Mouse (Mus musculus) megakaryocyte, adult 5-6 weeks (primary cell): ENCODE data around the gene Bcas3. TPM values are rescaled to one million over a fixed set of nuclear protein-coding genes. Genes with fewer than 3 reads are reported as not detected.
"Not testable (repeated sequence)": the region's sequence is repeated elsewhere in the genome, so short reads cannot be mapped to it uniquely, and the experiment has no call there.

ENCODE experiments used
- ATAC-seq: 2 replicates; pipeline ENCODE4 v1.8.0; 2016; ENCODE audit warnings: mild to moderate bottlenecking, inconsistent platforms; ENCODE audit not compliant: poor library complexity, severe bottlenecking
- total RNA-seq, 2 experiments: library from RNA; stranded (forward) in 1 of 2; stranded (reverse) in 1 of 2; fragments of 153-499, 151-499 nt in 1 of 2; fragments of 221-1000, 200-1000 nt in 1 of 2; gene quantifications; 2 replicates each; pipeline versions ENCODE4 v1.2.3 to v1.2.4; 2015 to 2017

The Bcas3 gene
- total RNA-seq, 2 experiments from 2014 or later = 12.8 to 14.5 TPM

GRCm38 (mm10) chr11:85698242-85698641 is 345.3 kb downstream of the Bcas3 start:
- no peak for ATAC-seq

DNA sequence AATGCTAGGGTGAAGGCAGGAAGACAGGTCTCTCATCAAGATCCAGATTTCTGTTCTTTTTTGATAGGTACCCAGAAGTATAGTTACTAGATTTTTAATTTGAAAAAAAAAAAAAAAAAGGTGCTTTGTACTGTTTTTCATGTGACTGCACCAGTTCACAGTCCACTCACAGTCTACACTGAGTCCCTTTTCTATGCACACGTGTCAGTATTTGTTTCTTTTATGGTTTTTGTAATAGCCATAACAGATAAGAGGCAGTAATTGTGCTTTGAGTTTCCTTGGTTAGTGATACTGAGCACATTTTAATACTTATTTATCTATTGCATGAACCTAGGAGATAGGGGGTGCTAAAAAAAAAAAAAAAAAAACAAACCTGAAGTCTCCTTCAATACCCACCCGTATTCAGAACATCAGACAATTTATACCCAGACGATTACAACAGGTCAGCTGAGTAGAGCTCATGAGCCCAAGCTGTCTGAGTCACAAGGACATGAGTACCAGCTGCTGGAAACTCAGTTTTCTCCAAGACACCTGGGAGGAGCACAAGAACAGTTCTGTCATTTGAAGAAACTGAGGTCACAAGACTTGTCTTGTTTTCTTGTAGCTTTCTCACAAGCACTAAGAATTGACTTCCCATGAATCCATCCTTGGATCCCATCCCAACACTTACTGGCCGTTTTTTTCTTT is 351.2 kb downstream of the Bcas3 start:
- ATAC-seq = no peak

DNA sequence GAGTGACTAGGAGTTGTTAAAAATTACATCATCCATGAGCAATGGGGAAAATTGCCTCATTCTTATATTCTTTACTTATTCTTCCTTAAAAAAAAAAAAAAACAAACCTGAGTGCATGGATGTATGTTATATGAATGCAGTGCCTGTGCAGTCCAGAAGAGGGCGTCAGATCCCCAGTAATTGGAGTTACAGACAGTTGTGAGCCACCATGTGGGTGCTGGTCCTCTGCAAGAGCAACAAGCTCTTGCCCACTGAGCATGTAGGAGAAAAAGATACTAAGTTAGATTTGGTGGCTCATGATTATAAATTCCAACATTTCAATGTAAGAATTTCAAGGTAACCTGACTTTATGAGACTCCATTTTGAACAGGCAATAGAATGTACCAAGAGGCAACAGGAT is 353.7 kb downstream of the Bcas3 start:
- ATAC-seq = peak; percentile 54

DNA sequence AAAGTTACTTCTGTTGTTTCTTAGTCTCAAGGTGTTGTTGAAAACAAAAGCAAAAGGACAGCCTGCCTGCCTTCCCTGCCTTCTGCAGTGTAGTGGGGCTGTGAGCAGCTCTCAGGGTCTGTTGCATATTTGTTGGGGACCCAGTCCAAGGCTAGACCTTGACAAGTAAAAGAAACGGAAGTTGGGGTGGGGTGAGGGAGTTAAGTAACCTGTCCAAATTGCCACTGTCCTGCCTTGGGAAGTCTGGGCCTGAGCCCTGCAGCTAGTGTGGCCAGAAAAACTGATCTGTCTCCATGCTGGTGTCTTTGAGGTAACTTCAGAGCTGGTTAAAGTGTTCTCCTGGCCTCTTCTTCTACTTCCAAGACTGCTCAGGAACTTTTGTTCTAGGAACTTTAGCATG is 354.5 kb downstream of the Bcas3 start:
- peak; percentile 49; the same call in 1 of the 2 replicates for ATAC-seq

DNA sequence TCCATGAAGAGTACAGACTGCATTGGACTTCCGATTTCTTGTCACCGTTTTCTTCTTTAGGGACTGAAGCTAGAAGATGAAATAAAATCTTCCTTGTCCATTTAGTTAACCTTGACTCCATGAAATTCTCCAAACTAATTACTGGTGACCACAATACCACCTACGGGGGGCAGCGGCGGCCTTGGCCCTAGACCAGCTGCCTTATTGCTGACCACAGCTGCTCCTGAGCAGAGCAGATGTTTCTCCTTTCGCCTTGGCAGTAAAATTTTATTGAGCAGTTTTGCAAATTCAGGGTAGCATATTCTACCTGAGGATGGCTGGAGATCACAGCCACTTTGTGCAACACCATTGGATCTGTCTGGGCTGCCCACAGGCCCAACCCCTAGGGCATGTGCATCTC is 356.2 kb downstream of the Bcas3 start:
- ATAC-seq = no peak

GRCm38 (mm10) chr11:85710155-85710554 is 357.2 kb downstream of the Bcas3 start:
- no peak for ATAC-seq

DNA sequence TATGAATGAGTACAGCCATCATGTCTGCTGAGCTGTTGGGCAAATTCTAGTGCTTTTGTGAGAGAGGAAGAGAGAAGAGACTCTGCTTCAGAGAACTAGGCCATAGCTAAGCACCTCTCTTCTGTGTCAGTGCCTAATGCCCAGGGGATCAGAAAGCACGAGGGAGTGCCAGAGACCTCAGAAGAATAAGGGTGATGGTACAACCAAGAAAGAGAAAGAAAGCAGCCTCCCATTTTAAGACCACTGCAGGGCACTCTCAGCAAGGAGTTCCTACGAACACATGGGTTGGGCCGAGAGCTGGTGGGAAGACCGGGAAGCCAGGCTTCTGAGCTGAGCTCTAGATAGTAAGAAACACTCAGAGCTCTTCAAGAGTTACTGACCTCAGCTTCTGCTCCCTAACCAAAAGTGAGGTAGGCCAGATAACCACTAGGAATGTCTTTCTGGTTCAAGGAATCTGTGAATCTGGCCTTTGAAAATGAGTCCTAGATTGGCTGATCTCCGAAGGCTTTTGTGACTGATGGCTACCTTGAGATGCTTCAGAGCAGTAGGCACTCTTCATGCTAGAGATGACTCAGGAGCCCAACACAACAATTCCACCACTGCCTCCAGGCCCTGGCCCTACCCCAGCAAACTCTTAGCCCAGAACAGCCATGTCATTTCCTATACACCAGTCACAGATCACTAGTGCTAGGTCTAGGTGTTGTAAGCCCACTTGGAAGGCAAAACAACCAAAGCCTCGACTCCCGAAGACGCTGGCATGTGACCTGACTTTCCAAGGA is 359.2 kb downstream of the Bcas3 start:
- 0 out of 2 replicates have a peak, but pooled peaks have one; percentile 6 for ATAC-seq

DNA sequence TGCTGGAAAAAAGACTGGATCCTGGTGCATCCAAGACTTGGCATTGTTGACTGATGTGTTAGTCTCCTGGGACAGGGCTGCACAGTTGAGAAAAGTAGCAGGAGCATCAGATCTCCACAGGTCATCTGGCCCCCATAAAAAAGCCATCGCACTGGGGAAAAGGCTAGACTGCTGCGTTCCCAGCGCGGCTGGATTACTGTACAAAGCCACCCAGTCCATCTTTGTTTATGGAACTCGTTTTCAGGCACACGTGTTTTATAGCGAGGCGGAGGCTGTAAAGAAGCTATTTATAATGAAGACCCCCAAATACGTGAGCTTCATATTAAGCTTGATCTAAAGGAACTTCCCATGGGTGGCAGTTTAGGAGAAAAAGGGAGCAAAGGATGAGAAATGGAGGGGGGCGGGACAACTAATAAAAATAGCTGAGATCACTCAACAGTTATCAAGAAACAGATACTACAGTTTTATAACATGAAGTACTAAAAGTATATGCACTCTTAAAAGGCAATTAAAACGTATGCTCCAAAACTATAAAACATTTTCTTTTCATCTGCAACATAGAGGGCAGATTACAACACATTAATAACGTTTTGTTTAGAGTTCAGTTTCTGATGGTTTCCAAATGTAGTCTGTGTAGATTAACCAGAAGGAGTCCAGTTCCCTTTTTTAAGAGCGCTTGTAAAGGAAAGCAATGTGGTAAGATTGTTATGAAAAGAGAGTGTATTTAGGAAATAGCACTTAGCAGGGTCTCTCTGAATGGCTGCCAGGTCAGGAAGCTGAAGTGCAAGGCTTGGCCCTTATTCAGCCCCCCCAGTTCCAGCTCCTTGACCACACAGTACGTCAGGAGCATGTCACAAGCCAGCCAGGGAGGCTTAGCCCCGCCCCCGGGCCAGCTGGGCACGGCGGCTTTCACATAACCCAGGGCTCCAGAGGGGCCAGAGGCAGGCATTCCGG is 360.2 kb downstream of the Bcas3 start:
- ATAC-seq = peak; percentile 92

- ATAC-seq = peak; percentile 15
These were observed 360.8 kb downstream of the Bcas3 start for GRCm38 (mm10) chr11:85713814-85714208.

GRCm38 (mm10) chr11:85714312-85714931 is 361.5 kb downstream of the Bcas3 start:
- no peak for ATAC-seq

- ATAC-seq = not testable (repeated sequence)
These were observed 363.8 kb downstream of the Bcas3 start for GRCm38 (mm10) chr11:85716730-85717129.

DNA sequence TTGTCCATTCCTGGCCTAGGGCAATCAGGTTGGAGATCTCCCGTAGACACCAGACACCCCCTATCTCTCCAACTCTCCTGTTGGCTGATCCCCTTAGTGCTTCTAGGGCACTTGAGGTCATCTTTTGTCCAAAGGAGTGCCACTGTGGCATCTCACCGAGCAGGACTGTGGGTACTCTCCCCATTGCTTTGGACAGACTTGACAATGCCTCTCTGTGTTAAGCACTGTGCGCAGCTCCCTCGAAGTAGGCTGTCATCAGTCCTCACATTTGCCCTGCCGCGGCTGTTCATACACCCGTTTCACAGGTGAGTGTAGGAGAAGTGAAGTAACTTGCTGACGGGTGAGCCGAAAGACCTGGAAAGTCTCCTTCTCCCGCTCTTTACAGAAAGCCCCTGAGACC is 366.1 kb downstream of the Bcas3 start:
- no peak for ATAC-seq

- no peak for ATAC-seq
These were observed 366.8 kb downstream of the Bcas3 start for GRCm38 (mm10) chr11:85719766-85720165.

DNA sequence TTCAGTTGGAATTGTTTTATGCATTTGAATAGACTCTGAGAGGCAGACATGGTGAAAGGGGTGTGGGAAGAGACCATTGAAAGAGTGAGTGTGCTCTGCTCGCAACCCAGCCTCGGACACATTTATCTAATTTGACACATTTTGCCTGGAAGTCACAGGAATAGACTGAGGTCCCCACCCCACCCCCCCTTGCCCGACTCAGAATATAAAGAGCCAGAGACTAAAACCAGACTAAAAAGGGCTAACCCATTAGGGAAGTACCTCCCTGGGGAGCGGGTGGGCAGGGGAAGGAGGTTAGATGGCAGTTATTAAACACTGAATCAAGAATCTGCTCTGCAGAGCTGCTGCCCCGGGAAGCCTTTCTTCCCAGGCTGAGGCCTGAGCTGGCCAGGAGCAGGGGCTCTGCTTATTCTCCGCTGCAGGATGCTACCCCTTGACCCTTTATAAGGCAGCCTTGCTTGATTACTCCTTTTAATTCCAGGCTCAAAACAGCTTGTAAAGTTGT is 367.4 kb downstream of the Bcas3 start:
- no peak; the same call in 1 of the 2 replicates for ATAC-seq

DNA sequence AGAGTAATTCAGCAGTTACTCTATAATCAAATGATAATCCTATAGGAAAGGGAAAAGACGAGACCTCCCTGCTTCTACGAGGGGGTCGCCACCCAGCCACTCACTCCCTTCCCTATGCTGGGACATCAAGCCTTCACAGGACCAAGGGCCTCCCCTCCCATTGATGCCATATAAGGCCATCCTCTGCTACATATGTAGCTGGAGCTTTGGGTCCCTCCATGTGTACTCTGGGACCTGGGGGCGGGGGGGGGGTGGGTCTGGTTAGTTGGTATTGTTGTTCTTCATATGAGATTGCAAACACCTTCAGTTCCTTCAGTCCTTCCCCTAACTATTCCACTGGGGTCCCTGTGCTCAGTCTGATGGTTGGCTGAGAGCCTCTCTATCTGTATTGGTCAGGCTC is 369.0 kb downstream of the Bcas3 start:
- ATAC-seq = no peak

DNA sequence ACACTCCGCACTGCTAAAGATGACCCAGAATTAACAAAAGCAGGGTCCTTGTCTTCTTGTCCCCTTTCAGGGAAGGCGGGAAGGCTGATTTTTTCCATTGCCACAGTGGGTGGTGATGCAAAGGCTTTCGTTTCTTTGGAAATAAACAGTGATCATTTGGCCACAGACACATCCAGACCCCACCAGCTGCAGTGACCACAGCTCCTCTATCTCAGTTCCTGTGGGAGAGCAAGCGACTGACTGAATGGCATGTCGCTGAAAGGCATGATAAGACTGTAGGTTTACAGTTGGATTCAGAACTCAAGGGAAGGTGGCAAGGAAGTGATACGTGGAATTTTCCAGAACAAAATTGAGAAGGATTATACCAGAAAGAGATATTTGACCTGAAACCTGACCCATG is 371.2 kb downstream of the Bcas3 start:
- no peak for ATAC-seq

DNA sequence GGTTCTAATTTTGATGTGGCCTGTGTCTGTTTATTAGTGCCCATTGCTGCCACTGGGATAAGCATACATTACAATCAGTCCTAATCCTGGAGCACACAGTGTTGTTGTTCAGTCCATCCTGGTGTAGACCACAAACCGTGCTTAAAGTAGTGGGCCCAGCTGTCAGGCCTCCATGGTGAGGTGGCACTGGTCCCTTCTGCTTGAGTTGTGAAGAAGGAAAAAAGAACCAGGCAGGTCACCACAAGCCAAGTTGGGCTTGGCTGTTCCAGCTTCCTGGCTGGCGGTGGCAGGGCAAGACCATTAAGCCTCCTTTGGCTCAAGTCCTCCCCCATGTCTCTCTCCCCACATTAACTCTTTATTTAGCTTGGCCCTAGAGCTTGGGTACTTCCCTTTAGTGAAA is 376.8 kb downstream of the Bcas3 start:
- no peak for ATAC-seq

GRCm38 (mm10) chr11:85732462-85733012 is 379.6 kb downstream of the Bcas3 start:
- ATAC-seq = no peak

DNA sequence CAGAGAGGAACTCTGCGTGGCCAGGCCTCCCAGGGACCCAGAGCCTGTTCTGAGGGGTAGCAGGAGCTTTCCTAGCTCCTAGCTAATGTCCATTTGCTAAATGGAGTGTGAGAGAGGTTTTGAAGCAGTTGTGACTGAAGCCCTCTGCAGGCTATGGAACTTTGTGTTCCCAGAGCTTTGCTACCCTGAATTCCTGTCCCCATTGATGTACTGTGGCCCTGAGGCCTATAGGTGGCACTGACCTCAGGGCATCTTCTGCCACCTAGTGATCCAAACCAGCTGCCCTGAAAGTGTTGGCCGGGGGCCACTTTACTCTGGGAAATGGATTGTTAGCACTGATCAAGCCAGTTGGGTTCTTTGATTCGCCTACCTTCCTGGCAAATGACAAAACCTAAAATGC is 380.6 kb downstream of the Bcas3 start:
- ATAC-seq = peak; percentile 51; the same call in 1 of the 2 replicates
